Mouse (Mus musculus): ENCODE results near the gene 4933415A04Rik. TPM values are rescaled to one million over a fixed set of nuclear protein-coding genes. Genes with fewer than 3 reads are reported as not detected.

4933415A04Rik gene
- total and polyA plus RNA-seq, 2 experiments: not detected

DNA sequence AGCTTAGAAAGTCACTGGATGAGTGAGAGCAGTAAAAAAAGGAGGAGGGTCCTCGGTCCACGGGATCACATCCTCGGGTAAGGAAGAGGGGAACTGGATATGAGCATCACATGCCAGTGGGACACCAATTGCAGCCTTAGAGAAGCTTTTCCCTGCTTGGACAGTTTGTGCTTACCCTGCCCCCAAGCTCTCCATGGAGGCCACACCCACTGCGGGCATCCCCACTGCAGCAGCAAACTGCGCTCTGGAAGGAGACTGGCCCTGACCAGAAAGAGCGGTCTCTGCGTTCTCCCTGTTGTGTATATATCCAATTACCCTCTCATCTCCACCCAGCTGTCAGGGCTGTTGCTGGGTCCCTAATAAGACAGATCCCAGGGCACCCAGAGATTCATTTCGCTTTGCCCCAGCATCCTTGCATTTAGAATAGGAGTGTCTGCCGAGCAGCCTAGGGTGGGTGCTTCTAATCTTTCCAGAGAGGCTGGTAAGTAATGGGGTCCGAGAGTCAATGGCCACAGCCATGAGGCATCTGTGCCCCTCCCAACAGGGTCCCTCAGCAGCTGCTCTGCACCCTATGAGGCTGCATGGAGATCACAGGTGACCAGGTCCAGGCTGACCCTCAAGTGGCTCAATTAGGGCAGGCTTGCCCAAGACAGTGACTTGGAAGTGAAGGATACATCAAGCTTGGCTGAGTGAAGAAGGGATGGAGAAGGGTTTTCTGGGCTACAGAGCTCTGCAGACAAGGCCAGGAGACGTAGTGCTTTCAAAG, 8.9 kb upstream of the 4933415A04Rik start:
- WGBS: 87% methylated on average over 11 of the region's 11 CpGs
- no peaks in the 10 kb centered on the region for H3K36me3 ChIP-seq (ENCODE audit: control insufficient read depth, insufficient read depth, low read length)
- no peak overlapping the region for H3K9ac ChIP-seq (ENCODE audit: low read depth, low read length)
- no peak for DNase-seq (ENCODE audit: extremely low read depth, low read depth, low spot score)
- H3K4me1 ChIP-seq (ENCODE audit: control insufficient read depth, insufficient read depth, low read length): no peaks in the 10 kb centered on the region
- H3K79me2 ChIP-seq (ENCODE audit: control insufficient read depth, insufficient read depth, low read length): no peaks in the 10 kb centered on the region
- TF ChIP-seq POLR2A (IDR thresholded peaks at IDR 0.05; ENCODE audit: extremely low read depth, insufficient read depth, low read length) (no peak), CTCF (IDR thresholded peaks at IDR 0.05; ENCODE audit: low read depth, low read length) (no peak)
- H3K27ac ChIP-seq (replicated peaks; ENCODE audit: insufficient read depth, low read depth, low read length): no peak overlapping the region
- H3K27me3 ChIP-seq (ENCODE audit: control insufficient read depth, insufficient read depth, low read length): no peaks in the 10 kb centered on the region
- no peak overlapping the region for H3K4me3 ChIP-seq (ENCODE audit: insufficient read depth, low read depth, low read length)

DNA sequence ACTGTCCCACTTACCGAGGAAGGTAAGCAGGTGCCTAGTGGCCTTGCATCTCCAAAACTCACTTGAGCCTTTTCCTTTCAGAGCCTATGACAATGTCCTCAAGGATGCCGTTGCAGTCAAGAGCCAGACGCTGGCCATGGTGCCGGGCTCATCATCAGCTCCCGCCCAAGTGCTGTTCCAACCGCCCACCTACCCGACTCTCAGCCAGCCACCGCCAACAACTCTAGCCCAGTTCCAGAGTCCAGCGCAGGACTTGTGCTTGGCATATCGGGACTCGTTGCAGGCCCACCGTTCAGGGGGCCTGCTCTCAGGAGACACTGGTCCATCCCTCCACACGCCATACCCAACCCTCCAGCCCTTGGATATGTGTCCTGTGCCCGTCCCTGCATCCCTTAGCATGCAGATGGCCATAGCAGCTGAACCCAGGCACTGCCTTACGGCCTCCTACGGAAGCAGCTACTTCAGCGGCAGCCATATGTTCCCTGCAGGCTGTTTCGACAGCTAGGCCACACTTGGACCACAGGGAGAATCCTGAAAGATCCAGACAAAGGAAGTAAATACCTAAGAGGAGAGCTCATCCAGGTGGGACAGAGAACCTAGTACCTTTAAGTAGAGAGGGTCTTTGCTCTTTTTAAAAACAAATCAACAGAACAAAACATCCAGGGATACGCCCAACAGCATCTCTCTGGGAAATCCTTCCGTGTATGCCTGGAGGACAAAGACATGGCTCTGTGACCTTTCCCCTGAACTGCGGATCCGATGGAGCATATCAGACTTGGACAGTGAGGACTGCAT, 1.4 kb upstream of the 4933415A04Rik start:
- no peaks in the 10 kb centered on the region for H3K4me1 ChIP-seq (ENCODE audit: control insufficient read depth, insufficient read depth, low read length)
- H3K4me3 ChIP-seq (ENCODE audit: insufficient read depth, low read depth, low read length): no peak overlapping the region
- no peaks in the 10 kb centered on the region for H3K36me3 ChIP-seq (ENCODE audit: control insufficient read depth, insufficient read depth, low read length)
- no peaks in the 10 kb centered on the region for H3K27me3 ChIP-seq (ENCODE audit: control insufficient read depth, insufficient read depth, low read length)
- TF ChIP-seq POLR2A (IDR thresholded peaks at IDR 0.05; ENCODE audit: extremely low read depth, insufficient read depth, low read length) (no peak), CTCF (IDR thresholded peaks at IDR 0.05; ENCODE audit: low read depth, low read length) (no peak)
- no peak for DNase-seq (ENCODE audit: extremely low read depth, low read depth, low spot score)
- no peak overlapping the region for H3K27ac ChIP-seq (replicated peaks; ENCODE audit: insufficient read depth, low read depth, low read length)
- no peaks in the 10 kb centered on the region for H3K79me2 ChIP-seq (ENCODE audit: control insufficient read depth, insufficient read depth, low read length)
- WGBS: 92% methylated on average over 22 of the region's 22 CpGs
- no peak overlapping the region for H3K9ac ChIP-seq (ENCODE audit: low read depth, low read length)

DNA sequence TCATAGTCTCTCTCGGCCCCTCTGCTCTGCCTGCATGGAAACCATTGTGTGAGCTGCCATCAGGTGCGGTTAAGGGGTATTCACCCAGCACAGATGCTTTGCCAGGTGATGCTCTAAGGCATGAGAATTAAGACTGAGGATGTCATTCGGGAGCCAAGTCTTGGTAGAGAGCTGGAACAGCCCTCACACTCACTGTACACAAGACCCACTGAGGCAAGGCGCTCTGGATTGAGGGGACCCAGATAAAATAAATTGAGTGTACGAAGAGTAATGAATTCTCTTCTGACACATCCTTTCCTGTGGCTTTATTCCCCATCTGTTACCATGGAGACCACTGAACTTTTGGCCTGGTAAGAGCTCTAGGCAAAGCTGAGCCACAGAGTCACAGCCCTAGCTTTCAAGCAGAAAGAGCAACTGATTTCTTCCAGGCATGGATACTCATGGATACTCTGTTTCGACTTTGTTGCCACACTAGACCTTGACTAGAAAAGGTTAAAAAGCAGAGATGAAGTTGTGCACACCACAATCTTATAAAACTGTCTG, 2.8 kb downstream of the 4933415A04Rik start:
- TF ChIP-seq POLR2A (IDR thresholded peaks at IDR 0.05; ENCODE audit: extremely low read depth, insufficient read depth, low read length) (no peak), CTCF (IDR thresholded peaks at IDR 0.05; ENCODE audit: low read depth, low read length) (no peak)
- WGBS: 88% methylated on average over 6 of the region's 6 CpGs
- no peak overlapping the region for H3K9ac ChIP-seq (ENCODE audit: low read depth, low read length)
- H3K4me1 ChIP-seq (ENCODE audit: control insufficient read depth, insufficient read depth, low read length): no peaks in the 10 kb centered on the region
- H3K36me3 ChIP-seq (ENCODE audit: control insufficient read depth, insufficient read depth, low read length): no peaks in the 10 kb centered on the region
- H3K27ac ChIP-seq (replicated peaks; ENCODE audit: insufficient read depth, low read depth, low read length): no peak overlapping the region
- DNase-seq (ENCODE audit: extremely low read depth, low read depth, low spot score): no peak
- no peaks in the 10 kb centered on the region for H3K27me3 ChIP-seq (ENCODE audit: control insufficient read depth, insufficient read depth, low read length)
- H3K4me3 ChIP-seq (ENCODE audit: insufficient read depth, low read depth, low read length): no peak overlapping the region
- no peaks in the 10 kb centered on the region for H3K79me2 ChIP-seq (ENCODE audit: control insufficient read depth, insufficient read depth, low read length)

GRCm38 (mm10) chr11:43601440-43601839, 14.6 kb downstream of the 4933415A04Rik start, which contains the start of gene Fabp6:
Gene Fabp6 (minus strand): TSS chr11:43601540.
- Histone ChIP-seq H3K27me3 (ENCODE audit: control insufficient read depth, insufficient read depth, low read length) (no peaks in the 10 kb centered on the region), H3K27ac (replicated peaks; ENCODE audit: insufficient read depth, low read depth, low read length) (no peak within 1 kb of the TSS), H3K36me3 (ENCODE audit: control insufficient read depth, insufficient read depth, low read length) (no peaks in the 10 kb centered on the region), H3K79me2 (ENCODE audit: control insufficient read depth, insufficient read depth, low read length) (no peaks in the 10 kb centered on the region), H3K9ac (ENCODE audit: low read depth, low read length) (no peak within 1 kb of the TSS), H3K4me1 (ENCODE audit: control insufficient read depth, insufficient read depth, low read length) (no peaks in the 10 kb centered on the region), H3K4me3 (ENCODE audit: insufficient read depth, low read depth, low read length) (no peak within 1 kb of the TSS)
- TF ChIP-seq POLR2A (IDR thresholded peaks at IDR 0.05; ENCODE audit: extremely low read depth, insufficient read depth, low read length) (no peak), CTCF (IDR thresholded peaks at IDR 0.05; ENCODE audit: low read depth, low read length) (no peak)
- DNase-seq (ENCODE audit: extremely low read depth, low read depth, low spot score): no peak
- WGBS: 93% methylated on average over 5 of the region's 5 CpGs

DNA sequence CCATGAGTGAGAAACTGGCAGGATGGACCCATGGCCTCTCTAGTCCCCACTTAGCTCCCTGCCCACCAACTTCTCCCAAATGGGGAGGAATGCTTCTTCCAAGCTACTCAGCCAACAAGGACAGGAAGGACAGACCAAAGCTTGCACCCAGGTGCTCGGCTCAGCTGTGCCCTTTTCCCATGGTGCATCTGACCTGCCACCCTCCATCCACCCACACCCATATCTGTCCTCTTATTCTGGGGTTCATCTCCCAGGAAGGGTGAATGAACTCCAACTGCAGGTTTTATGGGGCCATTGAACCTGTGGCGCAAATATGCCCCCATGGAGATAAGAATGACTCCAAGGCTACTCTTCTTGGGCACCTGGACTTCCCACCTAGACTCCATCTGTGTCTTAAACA, 17.4 kb downstream of the 4933415A04Rik start:
- H3K27me3 ChIP-seq (ENCODE audit: control insufficient read depth, insufficient read depth, low read length): no peaks in the 10 kb centered on the region
- no peaks in the 10 kb centered on the region for H3K36me3 ChIP-seq (ENCODE audit: control insufficient read depth, insufficient read depth, low read length)
- 64% methylated on average over 2 of the region's 2 CpGs for WGBS
- no peak for DNase-seq (ENCODE audit: extremely low read depth, low read depth, low spot score)
- TF ChIP-seq CTCF (IDR thresholded peaks at IDR 0.05; ENCODE audit: low read depth, low read length): no peak
- TF ChIP-seq POLR2A (IDR thresholded peaks at IDR 0.05; ENCODE audit: extremely low read depth, insufficient read depth, low read length): no peak
- no peaks in the 10 kb centered on the region for H3K79me2 ChIP-seq (ENCODE audit: control insufficient read depth, insufficient read depth, low read length)
- no peak overlapping the region for H3K27ac ChIP-seq (replicated peaks; ENCODE audit: insufficient read depth, low read depth, low read length)
- no peak overlapping the region for H3K9ac ChIP-seq (ENCODE audit: low read depth, low read length)
- H3K4me1 ChIP-seq (ENCODE audit: control insufficient read depth, insufficient read depth, low read length): no peaks in the 10 kb centered on the region
- no peak overlapping the region for H3K4me3 ChIP-seq (ENCODE audit: insufficient read depth, low read depth, low read length)

Data from liver, adult 2 months (tissue).